ENCODE assay signal across 28 mouse cellular contexts in the genomic region with DNA sequence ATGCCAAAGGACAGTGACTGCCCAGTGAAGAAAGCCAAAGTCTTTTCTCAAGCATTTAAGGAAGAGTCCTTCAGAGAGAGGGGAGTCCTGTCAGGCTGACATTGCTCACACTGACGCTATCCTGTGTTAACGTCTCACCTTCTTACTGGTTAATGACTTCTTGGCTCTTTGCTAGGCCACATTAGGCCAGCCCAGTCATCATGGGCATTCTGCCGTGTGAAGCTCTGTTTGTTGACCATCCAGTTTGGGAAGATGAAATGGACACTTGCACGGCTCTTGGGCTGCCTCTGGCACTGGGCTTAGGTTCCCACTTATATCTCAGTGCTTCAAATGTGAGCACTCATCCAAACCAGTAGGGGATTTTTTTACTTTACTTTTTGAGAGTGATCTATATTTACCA.
A peak's percentile ranks its signal among the peaks of the same experiment; 100 is the strongest.
DNase-seq lines count a peak whose midpoint lies in the region; ATAC-seq and TF ChIP-seq lines count a peak whose summit lies in the region.
"Had no signal": no experiment of that assay in that cellular context is flagged by ENCODE, and none has a peak within 500 bp of the region (broad histone marks: within the 10 kb centered on the region; RNA-seq: fewer than 3 reads in every experiment).

No protein-coding gene starts in this region.

- no peaks in the 10 kb centered on the region for H3K36me3 ChIP-seq in heart, embryonic 10.5 days
- no peaks in the 10 kb centered on the region for H3K36me3 ChIP-seq in heart, adult 2 months (ENCODE audit: control insufficient read depth, insufficient read depth, low read length)
- no peaks in the 10 kb centered on the region for H3K36me3 ChIP-seq in forebrain, embryonic 11.5 days (ENCODE audit: control insufficient read depth, insufficient read depth, low read length)
- H3K36me3 ChIP-seq: embryonic facial prominence, embryonic 10.5 days; embryonic facial prominence, embryonic 12.5 days; forebrain, embryonic 10.5 days; forebrain, embryonic 15.5 days; G1E had no signal

- H3K79me2 ChIP-seq in heart, adult 2 months (replicated peaks; ENCODE audit: control insufficient read depth, insufficient read depth, low read length), result no peaks in the 10 kb centered on the region

- H3K9ac ChIP-seq in heart, adult 2 months (ENCODE audit: low read depth, low read length), result no peak overlapping the region
- H3K9ac ChIP-seq in forebrain, embryonic 11.5 days (ENCODE audit: low read length), result no peak overlapping the region
- H3K9ac ChIP-seq: embryonic facial prominence, embryonic 12.5 days; forebrain, embryonic 13.5 days; forebrain, embryonic 15.5 days had no signal

- TF ChIP-seq EP300 in heart, adult 2 months (IDR thresholded peaks at IDR 0.05; ENCODE audit: insufficient read depth, low read depth, low read length), result no peak

- 37% methylated on average over 4 of the region's 4 CpGs for WGBS in heart, embryonic 10.5 days
- 69% methylated on average over 4 of the region's 4 CpGs for WGBS in heart, adult 2 months
- 82% methylated on average over 4 of the region's 4 CpGs for WGBS in forebrain, embryonic 11.5 days

- TF ChIP-seq POLR2A in heart, adult 2 months (IDR thresholded peaks at IDR 0.05; ENCODE audit: insufficient read depth, low read depth, low read length), result no peak

- no peak overlapping the region for H3K27ac ChIP-seq in heart, embryonic 10.5 days
- H3K27ac ChIP-seq in heart, adult 2 months, result no peak overlapping the region
- H3K27ac ChIP-seq in forebrain, embryonic 11.5 days (ENCODE audit: low read depth, low read length), result no peak overlapping the region
- H3K27ac ChIP-seq: forebrain, embryonic 10.5 days; forebrain, embryonic 13.5 days; forebrain, embryonic 15.5 days had no signal

- DNase-seq in gastrocnemius, adult 18-20 months (ENCODE audit: low spot score), result peak; percentile 57
- DNase-seq in gastrocnemius, postnatal 36 days, result no peak
- DNase-seq in heart, embryonic 10.5 days (ENCODE audit: low spot score), result peak; percentile 56
- DNase-seq in heart, adult 2 months, result no peak
- peak; percentile 30 for DNase-seq in gastrocnemius, postnatal 10 days
- peak; percentile 59 for DNase-seq in gastrocnemius, postnatal 25 days
- DNase-seq in forebrain, embryonic 11.5 days (ENCODE audit: low spot score), result no peak
- DNase-seq in thymus, postnatal 25 days, result no peak
- DNase-seq: adrenal gland, adult 8-10 months; adrenal gland, postnatal 14 days; adrenal gland, postnatal 36 days; B cell, adult 2 months; cerebellum, adult 11-12 months; cerebellum, adult 2 months; cerebellum, adult 9-10 months; cerebellum, postnatal 10 days; cerebellum, postnatal 25 days had no signal

- intact Hi-C loops in gastrocnemius, postnatal 36 days (cut with DNase I), result no loop called here
- intact Hi-C loops in heart, adult 2 months (cut with DNase I), result no loop called here

- no peak overlapping the region for H3K4me3 ChIP-seq in heart, embryonic 10.5 days
- no peak overlapping the region for H3K4me3 ChIP-seq in heart, adult 2 months
- no peak overlapping the region for H3K4me3 ChIP-seq in forebrain, embryonic 11.5 days (ENCODE audit: low read depth, low read length)
- H3K4me3 ChIP-seq: embryonic facial prominence, embryonic 10.5 days; embryonic facial prominence, embryonic 12.5 days; erythroblast, embryonic 14.5 days; forebrain, embryonic 10.5 days; forebrain, embryonic 13.5 days; forebrain, embryonic 15.5 days had no signal

- TF ChIP-seq CTCF in heart, adult 2 months (IDR thresholded peaks at IDR 0.05), result no peak

- peaks cover 5% of the 10 kb centered on the region for H3K4me1 ChIP-seq in heart, embryonic 10.5 days
- no peaks in the 10 kb centered on the region for H3K4me1 ChIP-seq in heart, adult 2 months (ENCODE audit: control insufficient read depth, insufficient read depth, low read length)
- no peaks in the 10 kb centered on the region for H3K4me1 ChIP-seq in forebrain, embryonic 11.5 days (replicated peaks; ENCODE audit: control insufficient read depth, insufficient read depth, low read length)
- H3K4me1 ChIP-seq: forebrain, embryonic 10.5 days; forebrain, embryonic 13.5 days had no signal

- H3K9me3 ChIP-seq in heart, embryonic 10.5 days, result no peaks in the 10 kb centered on the region
- no peaks in the 10 kb centered on the region for H3K9me3 ChIP-seq in forebrain, embryonic 11.5 days (ENCODE audit: control insufficient read depth, low read length)
- H3K9me3 ChIP-seq: embryonic facial prominence, embryonic 10.5 days; embryonic facial prominence, embryonic 12.5 days; forebrain, embryonic 10.5 days; forebrain, embryonic 13.5 days; forebrain, embryonic 15.5 days; G1E had no signal

- H3K4me2 ChIP-seq in forebrain, embryonic 11.5 days (ENCODE audit: low read depth, low read length, severe bottlenecking), result no peak overlapping the region
- H3K4me2 ChIP-seq: embryonic facial prominence, embryonic 12.5 days; forebrain, embryonic 13.5 days; forebrain, embryonic 15.5 days had no signal

- H3K27me3 ChIP-seq in heart, embryonic 10.5 days (ENCODE audit: insufficient read depth, poor library complexity, severe bottlenecking), result no peaks in the 10 kb centered on the region
- no peaks in the 10 kb centered on the region for H3K27me3 ChIP-seq in heart, adult 2 months (ENCODE audit: control insufficient read depth, insufficient read depth, low read length)
- no peaks in the 10 kb centered on the region for H3K27me3 ChIP-seq in forebrain, embryonic 11.5 days (ENCODE audit: control insufficient read depth, insufficient read depth, low read length)
- H3K27me3 ChIP-seq: CH12.LX; embryonic facial prominence, embryonic 12.5 days; forebrain, embryonic 13.5 days; forebrain, embryonic 15.5 days; Patski had no signal

- ATAC-seq in forebrain, embryonic 11.5 days (replicated peaks; ENCODE audit: low FRiP score), result no peak
- ATAC-seq: activated CD4-positive, CD25-positive, alpha-beta regulatory T cell, adult 4 months; CD4-positive, CD25-positive, alpha-beta regulatory T cell, adult 4 months; forebrain, embryonic 13.5 days; forebrain, embryonic 15.5 days; Patski had no signal

Comparison
In these comparisons a context has a peak if more than half of its experiments do, and no peak if none do; other contexts are left out.
1. DNase-seq: peak in gastrocnemius, adult 18-20 months (single experiment), heart, embryonic 10.5 days (single experiment), gastrocnemius, postnatal 10 days (single experiment) and gastrocnemius, postnatal 25 days (single experiment); none in gastrocnemius, postnatal 36 days (0 of 2), heart, adult 2 months (0 of 2), forebrain, embryonic 11.5 days (single experiment) and thymus, postnatal 25 days (single experiment).